Mouse (Mus musculus) CD8-positive naive resting alpha-beta T cell, adult 57 days (primary cell): ENCODE data around the gene Zfp354c. TPM values are rescaled to one million over a fixed set of nuclear protein-coding genes. Genes with fewer than 3 reads are reported as not detected.

Experiments used
- total RNA-seq: library from RNA; stranded (reverse); gene quantifications from one replicate; pipeline ENCODE4 v1.2.4, GENCODE M21; 2023

The Zfp354c gene
- 17.9 TPM for total RNA-seq

GRCm38 (mm10) chr11:50827010-50827953, at the start of gene Zfp354c:
Gene Zfp354c, minus strand, starts transcription at chr11:50827724.

GRCm38 (mm10) chr11:50850177-50850735, 22.7 kb upstream of the Zfp354c start, which contains the start of gene Grm6:
Gene Grm6, plus strand, starts transcription at chr11:50850685.

GRCm38 (mm10) chr11:50841023-50841735, 13.7 kb upstream of the Zfp354c start, which contains the start of gene Zfp879:
Gene Zfp879, minus strand, starts transcription at chr11:50841552.

Other genes starting within 250 kb of the Zfp354c start
- gene Adamts2, start 225.6 kb downstream of the Zfp354c start, total RNA-seq: not detected
- gene Zfp879, start 13.8 kb upstream of the Zfp354c start, total RNA-seq: 0.21 TPM
- gene Grm6, start 23.0 kb upstream of the Zfp354c start, total RNA-seq: 17.9 TPM
- gene Zfp454, start 59.9 kb upstream of the Zfp354c start, total RNA-seq: not detected
- 3.3 TPM for gene Zfp2, start 88.4 kb upstream of the Zfp354c start, total RNA-seq
- not detected for gene Zfp354b, start 103.9 kb upstream of the Zfp354c start, total RNA-seq
- gene 4933414I15Rik, start 116.0 kb upstream of the Zfp354c start, total RNA-seq: not detected
- not detected for gene Prop1, start 126.0 kb upstream of the Zfp354c start, total RNA-seq
- not detected for gene Olfr1378, start 138.8 kb upstream of the Zfp354c start, total RNA-seq
- gene Olfr1377, start 154.2 kb upstream of the Zfp354c start, total RNA-seq: not detected
- not detected for gene Olfr51, start 175.9 kb upstream of the Zfp354c start, total RNA-seq
- not detected for gene Olfr54, start 186.5 kb upstream of the Zfp354c start, total RNA-seq
- not detected for gene Olfr1375, start 220.4 kb upstream of the Zfp354c start, total RNA-seq
- not detected for gene Zfp354a, start 231.5 kb upstream of the Zfp354c start, total RNA-seq